Comparison of ENCODE assay signal across 8 mouse cellular contexts in the genomic region with DNA sequence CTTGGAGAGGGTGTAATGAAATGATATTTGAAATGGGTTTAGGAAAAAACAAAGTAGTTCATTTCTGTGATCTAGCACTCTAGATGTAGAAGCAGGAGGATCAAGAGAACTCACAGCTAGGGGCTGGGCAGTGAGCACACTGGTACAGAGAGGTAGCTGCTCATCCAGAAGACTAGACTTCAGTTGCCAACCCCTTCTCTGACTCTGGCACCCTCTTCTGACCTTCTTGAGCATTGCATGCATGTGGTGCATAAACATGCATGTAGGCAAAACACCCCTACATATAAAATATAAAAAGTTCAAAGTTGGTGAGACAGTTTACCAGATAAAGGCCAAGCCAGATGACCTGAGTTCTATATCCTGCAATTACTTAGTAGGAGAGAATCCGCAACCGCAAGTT. TPM values are rescaled to one million over a fixed set of nuclear protein-coding genes. Genes with fewer than 3 reads are reported as not detected.
DNase-seq lines count a peak whose midpoint lies in the region; ATAC-seq and TF ChIP-seq lines count a peak whose summit lies in the region.

No protein-coding gene starts in this region.

- H3K36me3 ChIP-seq in lung, postnatal 0 days (ENCODE audit: insufficient read depth, low read length): no peaks in the 10 kb centered on the region
- H3K36me3 ChIP-seq in stomach, postnatal 0 days (ENCODE audit: control insufficient read depth, insufficient read depth, low read length): no peaks in the 10 kb centered on the region

- no peak overlapping the region for H3K4me3 ChIP-seq in lung, postnatal 0 days (ENCODE audit: low read depth, low read length)
- no peak overlapping the region for H3K4me3 ChIP-seq in lung, adult 2 months (replicated peaks; ENCODE audit: extremely low read depth, low read depth, low read length)
- no peak overlapping the region for H3K4me3 ChIP-seq in stomach, postnatal 0 days (ENCODE audit: low read depth, low read length)

- H3K27ac ChIP-seq in lung, postnatal 0 days (ENCODE audit: low read length): no peak overlapping the region
- no peak overlapping the region for H3K27ac ChIP-seq in stomach, postnatal 0 days (replicated peaks)

- H3K9me3 ChIP-seq in lung, postnatal 0 days (ENCODE audit: low read length): no peaks in the 10 kb centered on the region
- H3K9me3 ChIP-seq in stomach, postnatal 0 days (ENCODE audit: control insufficient read depth, low read length): no peaks in the 10 kb centered on the region

- peak; percentile 14 for DNase-seq in adrenal gland, postnatal 10 days
- no peak for DNase-seq in adrenal gland, adult (ENCODE audit: inconsistent age in 2 of 2, low spot score in 1 of 2)
- DNase-seq in lung, postnatal 0 days (ENCODE audit: low spot score): peak; percentile 15
- DNase-seq in lung, adult 2 months: no peak
- DNase-seq in forelimb bud, embryonic 11.5 days (ENCODE audit: low read depth, low spot score): peak; percentile 4
- DNase-seq in stomach, postnatal 0 days (ENCODE audit: low spot score): peak; percentile 31
- no peak for DNase-seq in left cerebral cortex, adult 11 months (ENCODE audit: low spot score)
- DNase-seq in frontal cortex, postnatal 36 days (ENCODE audit: low spot score in 2 of 2): no peak

- no peaks in the 10 kb centered on the region for H3K27me3 ChIP-seq in lung, postnatal 0 days (replicated peaks; ENCODE audit: insufficient read depth, low read length)
- no peaks in the 10 kb centered on the region for H3K27me3 ChIP-seq in stomach, postnatal 0 days (ENCODE audit: control insufficient read depth, insufficient read depth, low read length)

- no peaks in the 10 kb centered on the region for H3K4me1 ChIP-seq in lung, postnatal 0 days (ENCODE audit: insufficient read depth, low read depth, low read length)
- H3K4me1 ChIP-seq in lung, adult 2 months (ENCODE audit: control insufficient read depth, insufficient read depth, low read length): no peaks in the 10 kb centered on the region; the same call in 1 of the 2 replicates
- H3K4me1 ChIP-seq in stomach, postnatal 0 days (replicated peaks; ENCODE audit: control insufficient read depth, insufficient read depth): no peaks in the 10 kb centered on the region

- TF ChIP-seq POLR2A in lung, adult 2 months (IDR thresholded peaks at IDR 0.05; ENCODE audit: borderline replicate concordance, extremely low read depth, low read depth, low read length): no peak

- no peak for TF ChIP-seq EP300 in lung, postnatal 0 days (IDR thresholded peaks at IDR 0.05)
- no peak for TF ChIP-seq EP300 in stomach, postnatal 0 days (optimal IDR thresholded peaks at IDR 0.05)

- H3K9ac ChIP-seq in lung, postnatal 0 days (replicated peaks; ENCODE audit: low read depth): no peak overlapping the region
- no peak overlapping the region for H3K9ac ChIP-seq in stomach, postnatal 0 days (ENCODE audit: low read length)

- no peak overlapping the region for H3K4me2 ChIP-seq in lung, postnatal 0 days (replicated peaks; ENCODE audit: low read depth, low read length)
- H3K4me2 ChIP-seq in stomach, postnatal 0 days (replicated peaks; ENCODE audit: low read depth): no peak overlapping the region

- ATAC-seq in lung, postnatal 0 days: no peak
- ATAC-seq in stomach, postnatal 0 days (ENCODE audit: low FRiP score, low TSS enrichment): no peak

- TF ChIP-seq CTCF in lung, postnatal 0 days (IDR thresholded peaks at IDR 0.05): peak; percentile 62
- TF ChIP-seq CTCF in lung, adult 2 months (IDR thresholded peaks at IDR 0.05; ENCODE audit: insufficient read depth, low read length): no peak
- peak; percentile 67 for TF ChIP-seq CTCF in stomach, postnatal 0 days (IDR thresholded peaks at IDR 0.05; ENCODE audit: low read depth)

- 96% methylated on average over 2 of the region's 2 CpGs for WGBS in lung, postnatal 0 days
- 97% methylated on average over 2 of the region's 2 CpGs for WGBS in lung, adult 2 months
- 94% methylated on average over 2 of the region's 2 CpGs for WGBS in stomach, postnatal 0 days

RNA-seq across cellular contexts. Expression of a gene that starts 33.7 kb away (rescaled TPM):
- 10 to 100 TPM; 31.2 to 33.4 TPM for total RNA-seq in adrenal gland, postnatal 10 days (2021)
- polyA plus RNA-seq in lung, postnatal 0 days (2015; fragmentation: Nextera tagmentation; extraction: Ambion mirVana): 8.9 and 10.5 TPM in 2 replicates
- polyA plus RNA-seq in lung, adult 2 months (2012; rRNA removed): 15.5 and 24.3 TPM in 2 replicates
- polyA plus RNA-seq in stomach, postnatal 0 days (2015; fragmentation: Nextera tagmentation; extraction: Ambion mirVana): 13.0 and 16.0 TPM in 2 replicates

Comparison
In these comparisons a context has a peak if more than half of its experiments do, and no peak if none do; other contexts are left out.
1. DNase-seq: peak in adrenal gland, postnatal 10 days (single experiment), lung, postnatal 0 days (single experiment), forelimb bud, embryonic 11.5 days (single experiment) and stomach, postnatal 0 days (single experiment); none in adrenal gland, adult (0 of 2), lung, adult 2 months (single experiment), left cerebral cortex, adult 11 months (single experiment) and frontal cortex, postnatal 36 days (0 of 2).